Mouse (Mus musculus) regulatory T cell (primary cell): ENCODE data around the gene Gpr84.

ENCODE experiments used
- in situ Hi-C: fragments of 300-600 bp; cut with MboI, MseI; formaldehyde crosslinking; loops from one replicate; pipeline ENCODE4 v1.15.1; 2025; ENCODE audit warnings: high pct_unique_total_duplicates

Gpr84 gene

GRCm38 (mm10) chr15:103335488-103336235 lies 25.2 kb upstream of the Gpr84 start:
- in situ Hi-C loops: no loop called here

DNA sequence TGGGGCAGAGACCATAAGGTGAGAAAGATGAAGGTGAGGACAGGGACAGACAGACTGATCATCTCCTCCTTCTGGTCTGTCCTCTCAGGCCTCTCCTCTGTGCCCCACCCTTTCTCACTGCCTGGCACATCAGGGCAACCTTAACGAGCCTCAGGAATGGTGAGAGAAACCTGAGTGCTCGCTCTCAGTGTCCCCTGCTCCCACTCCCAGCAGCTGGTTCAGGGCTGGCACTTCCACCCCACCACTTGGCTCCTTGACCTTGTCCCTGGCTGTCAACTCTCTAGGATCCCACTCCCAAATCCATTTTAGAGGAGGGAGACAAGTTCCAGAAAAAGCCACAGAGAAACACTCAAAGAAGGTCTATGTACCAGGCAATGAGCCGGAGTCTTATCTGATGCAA lies 24.6 kb upstream of the Gpr84 start:
- in situ Hi-C loops: no loop called here

- in situ Hi-C loops: no loop called here
Observed at GRCm38 (mm10) chr15:103334194-103334593, 23.8 kb upstream of the Gpr84 start.

GRCm38 (mm10) chr15:103333738-103334137 lies 23.3 kb upstream of the Gpr84 start:
- in situ Hi-C loops: no loop called here

DNA sequence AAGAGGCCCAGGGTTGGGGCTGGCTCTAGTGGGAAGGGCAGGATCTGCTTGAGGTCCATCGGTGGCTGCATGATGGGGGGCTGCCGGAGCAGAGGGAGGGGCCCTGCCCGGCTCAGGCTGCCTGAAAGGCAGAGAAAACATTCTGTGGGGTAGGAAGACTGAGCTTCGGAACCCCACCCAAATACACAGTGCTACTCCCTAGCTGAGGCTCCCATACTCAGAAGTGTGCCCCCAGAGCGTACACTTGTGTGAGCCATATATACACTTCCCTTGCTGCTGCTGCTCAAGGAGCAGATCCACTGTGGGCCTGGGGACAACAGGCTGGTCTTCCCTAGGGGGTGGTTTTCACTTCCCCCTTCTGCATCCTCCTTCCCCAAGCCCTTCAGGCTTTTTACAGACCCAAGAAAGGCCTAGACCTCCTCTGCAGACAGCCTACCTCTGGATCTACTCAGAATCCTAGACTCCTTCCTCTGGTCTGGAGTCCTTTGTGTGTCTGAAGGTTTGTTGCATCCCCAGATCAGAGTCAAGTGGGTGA lies 22.7 kb upstream of the Gpr84 start:
- in situ Hi-C loops: no loop called here

- in situ Hi-C loops: no loop called here
Observed at GRCm38 (mm10) chr15:103323455-103324247, 13.2 kb upstream of the Gpr84 start.

DNA sequence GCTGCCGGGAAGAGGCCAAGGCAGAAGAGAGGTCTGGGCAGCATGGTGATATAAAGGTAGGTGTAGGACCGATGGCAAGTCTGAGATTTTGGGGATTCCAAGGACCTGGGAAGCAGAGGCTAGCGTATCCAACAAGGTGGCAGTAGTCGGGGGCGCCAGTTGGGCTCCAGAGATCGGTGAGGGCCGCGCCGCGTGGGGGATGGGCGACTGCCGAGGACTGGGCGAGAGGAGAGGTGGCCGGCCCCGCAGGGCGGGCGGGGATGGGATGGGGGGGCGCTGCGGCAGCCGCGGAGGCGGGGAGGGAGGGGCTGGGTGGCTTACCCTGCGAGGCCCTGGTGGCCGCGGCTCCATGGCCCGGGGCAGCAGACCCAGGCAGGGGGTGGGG lies 12.7 kb upstream of the Gpr84 start:
- in situ Hi-C loops: no loop called here

DNA sequence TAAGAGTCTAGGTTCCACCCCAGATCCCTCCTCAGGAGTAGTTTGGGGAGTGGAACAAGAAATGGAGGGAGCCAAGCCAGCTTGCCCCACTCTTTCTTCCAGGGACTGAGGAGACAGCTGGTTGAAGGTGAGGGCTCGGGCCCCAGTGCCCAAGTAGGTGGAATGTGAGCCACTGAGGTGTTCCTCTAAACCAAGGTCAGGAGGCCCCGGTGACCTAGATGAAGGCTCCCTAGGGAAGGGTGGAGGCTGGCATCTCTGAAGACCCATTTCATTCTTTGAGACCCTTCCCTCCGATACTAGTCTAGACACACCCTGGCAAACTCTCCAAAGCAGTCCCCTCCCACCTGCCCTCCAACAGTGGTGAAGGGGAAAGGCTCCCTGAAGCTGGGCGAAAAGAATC lies 12.0 kb upstream of the Gpr84 start:
- in situ Hi-C loops: no loop called here

DNA sequence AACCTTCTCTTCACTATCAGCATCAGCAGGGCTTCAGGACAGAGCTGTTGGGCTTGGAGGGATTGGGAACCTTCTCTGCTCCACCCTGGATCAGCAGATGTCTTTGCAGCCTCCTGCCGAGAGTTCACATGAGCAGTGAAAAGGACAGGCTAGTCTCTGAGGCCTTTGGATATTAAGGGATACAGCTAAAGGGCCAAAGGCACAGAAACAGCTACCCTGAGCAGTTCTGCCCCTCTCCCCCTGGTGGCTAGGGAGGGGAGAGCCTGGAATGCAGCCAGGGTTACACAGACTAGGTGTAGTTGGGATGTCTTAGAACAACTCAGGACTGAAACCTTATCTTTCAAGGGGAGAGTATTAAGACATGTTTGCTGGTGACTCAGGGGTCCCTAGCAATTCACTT lies 10.7 kb upstream of the Gpr84 start:
- in situ Hi-C loops: no loop called here

GRCm38 (mm10) chr15:103318201-103318816 lies 7.9 kb upstream of the Gpr84 start:
- in situ Hi-C loops: loop anchor here (5.0 kb wide), 1 partner anchor 131 kb away; no protein-coding TSS in a partner anchor

- in situ Hi-C loops: loop anchor here (5.0 kb wide), 1 partner anchor 130 kb away; no protein-coding TSS in a partner anchor
Observed at GRCm38 (mm10) chr15:103317731-103318130, 7.3 kb upstream of the Gpr84 start.

DNA sequence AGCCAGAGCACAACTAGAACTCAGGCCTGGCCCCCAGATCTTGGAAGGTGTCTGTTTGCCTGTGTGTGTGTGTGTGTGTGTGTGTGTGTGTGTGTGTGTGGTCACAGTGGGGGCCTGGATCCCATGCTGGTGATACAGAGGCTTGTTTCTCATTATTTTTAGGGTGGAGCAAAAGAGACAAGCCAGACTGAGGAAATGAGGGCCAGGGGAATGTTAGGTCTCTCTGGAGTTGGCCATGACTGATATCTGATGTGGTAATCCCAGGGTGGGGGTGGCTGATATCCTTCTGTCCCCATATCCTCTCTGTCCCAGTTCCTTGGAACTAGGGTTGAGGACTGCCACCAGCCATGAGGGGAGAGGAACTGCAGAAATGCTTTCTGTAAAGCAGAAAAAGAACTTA lies 6.7 kb upstream of the Gpr84 start:
- in situ Hi-C loops: loop anchor here (5.0 kb wide), 1 partner anchor 130 kb away; no protein-coding TSS in a partner anchor

- in situ Hi-C loops: loop anchor here (5.0 kb wide), 1 partner anchor 129 kb away; no protein-coding TSS in a partner anchor
Observed at GRCm38 (mm10) chr15:103315979-103316776, 5.8 kb upstream of the Gpr84 start.

DNA sequence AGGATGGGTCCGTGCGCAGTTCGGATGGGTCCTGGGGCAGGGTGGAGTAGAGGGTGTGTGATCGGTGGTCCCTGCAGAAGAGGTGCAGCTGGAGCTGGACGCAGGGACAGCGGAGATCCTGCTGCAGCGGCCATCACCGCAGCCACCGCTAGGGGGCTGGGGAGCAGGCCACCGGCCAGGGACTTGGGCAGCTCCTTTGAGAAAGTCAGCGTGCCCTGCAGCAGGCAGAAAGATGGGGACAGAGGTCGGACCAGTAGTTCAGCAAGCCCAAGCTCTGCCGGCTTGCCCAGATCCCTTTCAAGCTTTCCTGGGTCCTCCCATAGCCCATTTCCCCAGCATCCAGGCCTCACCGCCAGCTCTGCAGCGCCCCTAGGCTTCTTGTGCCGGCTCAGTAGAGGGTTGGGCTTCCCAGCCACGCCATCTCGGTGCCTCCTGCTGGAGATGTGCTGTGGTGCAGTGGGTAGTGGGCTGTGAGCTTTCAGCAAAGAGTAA lies 4.6 kb upstream of the Gpr84 start:
- in situ Hi-C loops: loop anchor here (5.0 kb wide), 1 partner anchor 128 kb away; no protein-coding TSS in a partner anchor

DNA sequence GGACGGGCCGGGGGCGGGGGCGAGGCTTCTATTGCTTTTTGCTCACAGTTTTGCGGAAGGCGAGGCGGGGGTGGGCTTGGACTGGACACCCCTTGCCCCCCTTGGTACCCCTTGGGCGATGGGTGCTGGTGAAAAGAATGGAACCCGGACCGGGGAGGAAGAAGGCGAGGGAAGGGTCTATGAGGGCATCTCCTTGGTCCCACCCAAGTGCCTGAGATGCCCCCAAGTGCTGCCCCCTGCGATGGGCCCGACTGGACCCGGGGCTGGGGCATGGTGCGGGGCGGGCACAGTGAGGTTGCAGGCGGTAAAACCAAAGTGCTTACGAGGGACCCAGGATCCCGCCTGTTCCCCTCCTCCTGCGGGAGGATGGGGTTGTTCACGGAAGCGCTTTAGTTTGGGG lies 3.8 kb upstream of the Gpr84 start:
- in situ Hi-C loops: no loop called here

DNA sequence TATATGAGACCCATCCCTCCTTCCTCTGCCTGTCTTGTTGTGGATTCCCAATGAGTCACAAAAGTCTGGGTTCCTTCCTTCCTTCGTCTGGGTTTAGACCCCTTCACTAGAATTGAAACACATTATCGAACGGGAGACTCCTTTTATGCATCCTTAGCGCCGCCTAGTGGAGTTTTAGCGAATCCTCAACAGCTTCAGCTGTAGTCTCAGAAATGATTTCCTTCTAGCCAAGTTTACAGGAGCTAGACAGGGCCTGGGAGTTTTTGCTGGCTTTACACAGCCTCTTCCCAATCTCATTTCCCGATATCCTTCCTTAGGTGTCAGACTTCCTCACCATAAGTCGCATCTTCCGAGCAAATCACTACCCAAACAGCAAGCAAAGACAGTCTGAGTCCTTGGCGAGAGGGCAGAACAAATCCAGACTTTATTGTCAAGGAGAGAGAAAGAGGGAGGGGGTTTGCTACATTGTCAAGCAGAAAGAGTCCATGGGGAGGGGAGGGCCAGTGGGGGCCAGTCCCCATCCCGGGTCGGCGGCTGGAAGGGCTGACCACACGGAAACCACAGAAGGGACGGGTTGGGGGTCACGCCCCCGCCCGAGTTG lies 3.2 kb upstream of the Gpr84 start:
- in situ Hi-C loops: no loop called here

GRCm38 (mm10) chr15:103308876-103309580 lies 1.4 kb downstream of the Gpr84 start:
- in situ Hi-C loops: loop anchor here (5.0 kb wide), 2 partner anchors 57 to 342 kb away; partner anchors contain the start of genes Hoxc10 and Hoxc5

- in situ Hi-C loops: loop anchor here (5.0 kb wide), 2 partner anchors 56 to 341 kb away; partner anchors contain the start of genes Hoxc10 and Hoxc5
Observed at GRCm38 (mm10) chr15:103308056-103308875, 2.1 kb downstream of the Gpr84 start.

DNA sequence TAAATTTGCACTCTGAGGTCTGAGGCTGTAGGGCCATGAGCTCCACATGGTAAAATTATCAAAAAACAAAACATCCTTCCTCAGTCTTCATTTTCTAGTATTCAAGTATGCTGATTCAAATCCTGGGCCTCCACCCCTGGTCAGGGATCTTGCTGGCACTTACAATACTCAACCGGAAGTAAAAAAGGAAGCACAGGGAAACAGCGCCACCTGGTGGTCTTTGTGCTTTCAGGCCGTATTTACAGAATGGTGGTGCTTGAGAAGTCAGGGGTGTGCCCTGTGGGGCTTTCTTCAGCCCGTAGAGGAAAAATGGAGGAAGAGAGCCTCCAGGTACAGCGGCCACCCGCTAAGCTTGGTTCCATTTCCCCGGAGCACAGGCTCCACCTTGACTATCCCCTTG lies 3.3 kb downstream of the Gpr84 start:
- in situ Hi-C loops: loop anchor here (5.0 kb wide), 2 partner anchors 55 to 340 kb away; partner anchors contain the start of genes Hoxc10 and Hoxc5
